Mouse (Mus musculus) midbrain, embryonic 11.5 days (tissue): ENCODE measurements around the gene Nfe2l2. TPM values are rescaled to one million over a fixed set of nuclear protein-coding genes. Genes with fewer than 3 reads are reported as not detected.

ENCODE experiments used
- microRNA-seq: library from miRNA; unstranded; fragments of <30 nt; microRNA quantifications from one replicate; pipeline ENCODE4, GENCODE M21; 2017
- polyA plus RNA-seq: library from polyadenylated mRNA; unstranded; fragments of >200 nt; fragmentation: Nextera tagmentation; extraction: Ambion mirVana; gene quantifications from 2 replicates; pipeline ENCODE4 v1.2.1, GENCODE M21; 2014

The Nfe2l2 gene
- polyA plus RNA-seq, 1 experiment from 2014 or later, result 27.0 TPM

Small RNA genes lying within 50 kb of the gene (microRNA-seq; reads per million reads assigned to microRNA genes)
- gene Gm24574, result not detected

Other genes starting within 250 kb of the Nfe2l2 start
- gene Hnrnpa3, start 45.4 kb downstream of the Nfe2l2 start, polyA plus RNA-seq, result 310 and 336 TPM in 2 replicates
- 44.0 and 46.3 TPM in 2 replicates for gene Agps, start 127.5 kb upstream of the Nfe2l2 start, polyA plus RNA-seq
- 8.6 and 9.0 TPM in 2 replicates for gene Ttc30b, start 233.9 kb upstream of the Nfe2l2 start, polyA plus RNA-seq